Mouse (Mus musculus) limb, embryonic 15.5 days (tissue): ENCODE measurements around the gene Nup210l. TPM values are rescaled to one million over a fixed set of nuclear protein-coding genes. Genes with fewer than 3 reads are reported as not detected.

Source experiments
- ATAC-seq: fragments of 200-750 bp; cut with Nextera tagmentation; 2 replicates; pipeline ENCODE4 v1.8.0; 2017; ENCODE audit warnings: low read depth, moderate TSS enrichment; ENCODE audit not compliant: insufficient number of reproducible peaks, low FRiP score, low TSS enrichment
- H3K27ac ChIP-seq: fragments of 300-500 bp; sonication (generic); 2 replicates; pipeline ENCODE4 v1.5.1; 2015; ENCODE audit warnings: moderate library complexity, mild to moderate bottlenecking, inconsistent platforms
- H3K27me3 ChIP-seq: fragments of 300-500 bp; sonication (generic); 2 replicates; pipeline ENCODE4 v1.6.1; 2015; ENCODE audit warnings: inconsistent platforms
- H3K36me3 ChIP-seq: fragments of 300-500 bp; sonication (generic); 2 replicates; pipeline ENCODE4 v1.6.1; 2015; ENCODE audit warnings: inconsistent platforms
- H3K4me1 ChIP-seq: fragments of 300-500 bp; sonication (generic); 2 replicates; pipeline ENCODE4 v1.6.1; 2015; ENCODE audit warnings: inconsistent platforms
- H3K4me2 ChIP-seq: fragments of 300-500 bp; sonication (generic); 2 replicates; pipeline ENCODE4 v1.6.1; 2015; ENCODE audit warnings: mild to moderate bottlenecking, inconsistent platforms
- H3K4me3 ChIP-seq: fragments of 300-500 bp; sonication (generic); 2 replicates; pipeline ENCODE4 v1.5.1; 2015; ENCODE audit warnings: mild to moderate bottlenecking, inconsistent platforms
- H3K9ac ChIP-seq: fragments of 300-500 bp; sonication (generic); 2 replicates; pipeline ENCODE4 v1.6.1; 2015; ENCODE audit warnings: inconsistent platforms
- H3K9me3 ChIP-seq: fragments of 300-500 bp; sonication (generic); 2 replicates; pipeline ENCODE4 v1.6.1; 2016; ENCODE audit warnings: inconsistent platforms
- WGBS: fragments of 180-500 bp; shearing (Covaris S2); methylation state at CpG from one replicate; pipeline ENCODE4 v1.1.7; 2015; 5-methylcytosine and 5-hydroxymethylcytosine counted together
- polyA plus RNA-seq: library from polyadenylated mRNA; unstranded; fragments of >200 nt; fragmentation: Nextera tagmentation; extraction: Ambion mirVana; gene quantifications from 2 replicates; pipeline ENCODE4 v1.2.1, GENCODE M21; 2015

Gene Nup210l
- polyA plus RNA-seq, 1 experiment from 2014 or later: 0.28 TPM

- Histone ChIP-seq H3K36me3 (no peaks in the 10 kb centered on the region), H3K4me2 (no peak overlapping the region), H3K9me3 (no peaks in the 10 kb centered on the region), H3K27me3 (no peaks in the 10 kb centered on the region), H3K4me3 (no peak overlapping the region), H3K9ac (no peak overlapping the region), H3K27ac (no peak overlapping the region), H3K4me1 (no peaks in the 10 kb centered on the region)
- ATAC-seq: no peak
- WGBS: 86% methylated on average over 1 of the region's 1 CpGs
Observed at GRCm38 (mm10) chr3:90133331-90133730, 29.4 kb downstream of the Nup210l start.

DNA sequence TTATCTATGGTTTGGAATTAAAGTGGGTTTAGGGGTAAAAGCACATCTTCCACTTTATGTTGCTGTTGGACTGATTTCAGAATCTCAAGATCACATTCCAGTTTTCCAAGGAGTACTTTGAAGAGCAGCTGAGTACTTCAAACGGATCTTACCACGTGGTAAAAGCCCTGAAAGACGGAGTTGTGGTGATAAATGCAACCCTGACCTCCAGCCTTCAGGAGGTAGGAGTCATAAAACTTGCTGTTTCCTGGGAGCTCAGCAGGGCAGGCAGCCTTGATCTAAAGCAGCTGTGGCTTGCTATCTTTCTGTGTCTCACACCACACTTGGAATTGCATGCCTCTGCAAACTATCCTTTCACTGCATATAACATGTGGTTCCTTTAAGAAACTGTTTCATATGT, 30.6 kb downstream of the Nup210l start:
- no peak overlapping the region for H3K4me3 ChIP-seq
- 15% methylated on average over 3 of the region's 3 CpGs for WGBS
- no peaks in the 10 kb centered on the region for H3K4me1 ChIP-seq
- H3K9ac ChIP-seq: no peak overlapping the region
- no peak for ATAC-seq
- H3K9me3 ChIP-seq: no peaks in the 10 kb centered on the region
- no peaks in the 10 kb centered on the region for H3K27me3 ChIP-seq
- no peak overlapping the region for H3K27ac ChIP-seq
- H3K4me2 ChIP-seq: no peak overlapping the region
- no peaks in the 10 kb centered on the region for H3K36me3 ChIP-seq

DNA sequence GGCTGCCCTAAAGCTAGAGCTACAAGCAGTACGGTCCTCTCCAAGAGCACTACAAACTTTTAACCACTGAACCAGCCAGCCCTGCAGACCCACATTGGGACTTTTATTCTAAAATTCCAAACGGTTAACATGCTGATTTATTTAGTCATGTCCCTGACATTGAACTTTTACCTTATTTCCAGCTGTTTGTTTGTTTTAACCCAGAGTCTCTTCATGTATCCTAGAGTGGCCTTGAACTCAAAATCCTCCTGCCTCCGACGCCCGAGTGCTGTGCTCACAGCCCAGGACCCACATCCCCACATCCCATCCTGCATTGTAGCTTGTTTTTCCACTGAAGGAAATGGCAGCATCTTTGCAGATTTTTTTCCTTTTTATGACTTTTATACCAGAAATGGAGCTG, 31.1 kb downstream of the Nup210l start:
- H3K9ac ChIP-seq: no peak overlapping the region
- ATAC-seq: no peak
- H3K27ac ChIP-seq: no peak overlapping the region
- H3K4me2 ChIP-seq: no peak overlapping the region
- H3K4me3 ChIP-seq: no peak overlapping the region
- no peaks in the 10 kb centered on the region for H3K9me3 ChIP-seq
- H3K36me3 ChIP-seq: no peaks in the 10 kb centered on the region
- H3K27me3 ChIP-seq: no peaks in the 10 kb centered on the region
- WGBS: 60% methylated on average over 5 of the region's 5 CpGs
- no peaks in the 10 kb centered on the region for H3K4me1 ChIP-seq

DNA sequence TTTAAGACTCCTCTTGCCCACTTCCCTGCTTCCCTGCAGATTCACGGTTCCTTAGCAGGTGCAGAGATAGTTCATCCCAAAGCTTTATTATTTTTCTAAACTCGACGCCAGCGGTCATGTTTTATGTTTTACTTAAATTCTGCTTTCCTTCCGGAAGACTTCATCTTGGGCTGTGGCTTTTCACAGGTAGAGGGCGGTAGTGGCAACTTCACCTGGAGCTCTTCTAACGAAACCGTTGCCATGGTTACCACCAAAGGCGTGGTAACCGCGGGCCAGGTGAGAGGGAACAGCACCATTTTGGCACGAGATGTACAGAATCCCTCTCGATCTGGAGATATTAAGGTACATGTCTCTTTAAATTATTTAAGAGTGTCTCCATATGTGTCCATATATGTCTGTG, 32.7 kb downstream of the Nup210l start:
- Histone ChIP-seq H3K36me3 (no peaks in the 10 kb centered on the region), H3K4me1 (no peaks in the 10 kb centered on the region), H3K27me3 (no peaks in the 10 kb centered on the region), H3K9ac (no peak overlapping the region), H3K27ac (no peak overlapping the region), H3K4me3 (no peak overlapping the region), H3K9me3 (no peaks in the 10 kb centered on the region), H3K4me2 (no peak overlapping the region)
- 38% methylated on average over 13 of the region's 13 CpGs for WGBS
- no peak for ATAC-seq

- Histone ChIP-seq H3K4me3 (no peak overlapping the region), H3K9me3 (no peaks in the 10 kb centered on the region), H3K27me3 (no peaks in the 10 kb centered on the region), H3K36me3 (no peaks in the 10 kb centered on the region), H3K9ac (no peak overlapping the region), H3K27ac (no peak overlapping the region), H3K4me1 (no peaks in the 10 kb centered on the region), H3K4me2 (no peak overlapping the region)
- 100% methylated on average over 1 of the region's 1 CpGs for WGBS
- no peak for ATAC-seq
Observed at GRCm38 (mm10) chr3:90137606-90138005, 33.7 kb downstream of the Nup210l start.

DNA sequence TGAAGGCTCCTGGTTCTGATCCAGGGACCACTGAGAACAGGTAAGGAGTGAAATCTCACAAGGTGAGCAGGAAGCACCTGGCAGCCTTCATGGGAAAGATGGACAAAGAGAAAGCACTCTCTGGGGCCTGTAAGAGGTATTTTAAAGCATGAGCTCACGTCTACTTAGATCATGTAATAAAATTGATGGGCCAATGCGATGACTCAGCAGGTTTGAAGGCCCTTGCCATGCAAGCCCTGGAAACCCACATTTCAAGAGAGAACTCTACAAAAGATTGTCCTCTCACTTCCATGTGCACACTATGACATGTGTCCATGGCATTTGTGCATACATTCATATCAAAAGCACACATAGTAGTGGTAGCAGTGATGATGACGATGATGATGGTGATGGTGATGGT, 36.0 kb downstream of the Nup210l start:
- no peak overlapping the region for H3K27ac ChIP-seq
- WGBS: 84% methylated on average over 3 of the region's 3 CpGs
- H3K4me3 ChIP-seq: no peak overlapping the region
- H3K36me3 ChIP-seq: no peaks in the 10 kb centered on the region
- H3K27me3 ChIP-seq: no peaks in the 10 kb centered on the region
- H3K4me1 ChIP-seq: no peaks in the 10 kb centered on the region
- no peaks in the 10 kb centered on the region for H3K9me3 ChIP-seq
- no peak for ATAC-seq
- H3K9ac ChIP-seq: no peak overlapping the region
- H3K4me2 ChIP-seq: no peak overlapping the region

DNA sequence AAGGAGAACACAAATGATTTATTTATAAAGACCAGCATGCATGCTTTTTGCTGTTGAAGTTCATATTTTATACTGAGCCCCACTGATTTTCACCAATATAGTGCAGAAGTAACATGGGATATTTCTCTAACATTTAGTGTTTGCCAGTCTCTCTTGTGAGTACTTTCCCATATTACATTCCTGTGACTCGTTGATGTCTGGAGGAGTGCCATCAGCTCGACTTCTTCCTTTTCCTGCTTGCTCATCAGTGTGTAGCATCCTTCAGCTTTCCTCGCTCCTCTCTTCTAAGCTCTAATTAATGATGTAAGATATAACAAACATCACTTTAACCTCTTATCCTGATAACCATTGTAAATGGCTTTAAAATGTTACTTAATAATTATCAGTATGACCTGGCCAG, 41.5 kb downstream of the Nup210l start:
- Histone ChIP-seq H3K4me2 (no peak overlapping the region), H3K4me1 (no peaks in the 10 kb centered on the region), H3K9me3 (no peaks in the 10 kb centered on the region), H3K4me3 (no peak overlapping the region), H3K9ac (no peak overlapping the region), H3K36me3 (no peaks in the 10 kb centered on the region), H3K27ac (no peak overlapping the region), H3K27me3 (no peaks in the 10 kb centered on the region)
- WGBS: 65% methylated on average over 3 of the region's 3 CpGs
- no peak for ATAC-seq

DNA sequence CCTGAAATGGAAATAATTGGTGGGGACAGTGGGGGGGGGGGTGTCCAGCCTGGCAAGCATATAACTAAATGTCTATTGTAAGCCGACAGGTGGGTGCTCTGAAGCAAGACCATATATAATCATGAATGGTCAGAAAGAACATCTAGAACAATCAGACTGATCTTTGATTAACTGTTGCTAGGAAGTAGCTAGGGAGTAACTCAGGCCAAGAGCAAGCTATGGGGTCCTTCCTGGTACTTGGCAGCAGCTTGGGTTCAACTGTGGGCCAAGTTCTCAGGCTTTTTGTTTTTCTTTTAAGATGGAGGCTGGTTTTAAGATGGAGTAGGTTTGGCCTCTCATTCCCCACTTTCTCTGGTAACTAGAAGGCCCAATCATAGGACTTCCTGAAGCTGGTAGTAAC, 42.7 kb downstream of the Nup210l start:
- Histone ChIP-seq H3K9ac (no peak overlapping the region), H3K9me3 (no peaks in the 10 kb centered on the region), H3K36me3 (no peaks in the 10 kb centered on the region), H3K4me3 (no peak overlapping the region), H3K27ac (no peak overlapping the region), H3K27me3 (no peaks in the 10 kb centered on the region), H3K4me1 (no peaks in the 10 kb centered on the region), H3K4me2 (no peak overlapping the region)
- 100% methylated on average over 1 of the region's 1 CpGs for WGBS
- no peak for ATAC-seq

DNA sequence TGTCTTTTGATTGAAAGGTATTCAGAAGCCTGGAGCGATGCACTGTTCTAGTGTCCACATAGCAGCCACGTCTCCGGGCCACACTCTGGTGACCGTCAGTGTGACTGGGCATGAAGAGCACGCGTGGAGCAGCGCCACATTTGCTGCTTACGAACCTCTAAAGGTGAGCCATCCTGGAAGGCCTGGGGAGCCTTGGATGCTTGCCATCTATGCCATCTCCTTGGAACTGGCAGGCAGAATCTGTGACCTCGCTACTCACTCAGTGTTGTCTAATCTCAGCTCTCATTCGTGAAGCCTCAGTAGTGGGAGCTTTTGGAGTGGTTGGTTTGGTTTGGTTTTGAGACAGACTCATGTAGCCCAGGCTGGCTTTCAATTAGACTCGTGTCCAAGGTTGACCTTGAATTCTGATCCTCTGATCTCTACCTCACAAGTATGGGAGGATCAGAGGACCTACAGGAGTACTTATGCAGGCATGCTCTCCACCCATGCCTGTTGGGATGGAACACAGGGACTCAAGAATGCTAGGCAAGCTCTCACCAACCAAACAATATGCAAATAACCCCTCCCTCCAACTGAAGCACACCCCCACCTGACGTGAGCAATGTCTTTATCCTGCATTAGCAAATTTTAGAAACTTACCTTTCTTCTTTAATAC, 47.3 kb downstream of the Nup210l start:
- Histone ChIP-seq H3K4me3 (no peak overlapping the region), H3K4me1 (no peaks in the 10 kb centered on the region), H3K36me3 (no peaks in the 10 kb centered on the region), H3K27me3 (no peaks in the 10 kb centered on the region), H3K9me3 (no peaks in the 10 kb centered on the region), H3K9ac (no peak overlapping the region), H3K4me2 (no peak overlapping the region), H3K27ac (no peak overlapping the region)
- 88% methylated on average over 12 of the region's 12 CpGs for WGBS
- no peak for ATAC-seq

DNA sequence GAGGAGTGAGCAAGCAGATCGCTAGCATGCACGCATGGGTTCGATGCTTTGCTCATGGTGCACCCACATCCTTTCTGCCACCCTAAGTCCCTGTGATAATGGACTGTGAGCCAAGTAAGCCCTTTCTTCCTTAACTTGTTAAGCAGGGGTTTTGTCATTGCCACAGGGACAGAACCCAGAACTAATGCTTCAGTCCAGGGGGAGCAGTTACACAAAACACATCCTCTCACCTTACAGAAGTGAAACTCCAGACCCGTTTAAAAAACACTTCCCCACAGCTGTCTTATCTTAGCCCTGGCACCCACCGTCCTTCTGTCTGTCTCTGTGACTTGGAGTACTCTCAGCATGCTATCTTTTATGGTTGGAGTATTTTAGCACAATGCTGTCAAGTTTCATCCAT, 52.1 kb downstream of the Nup210l start:
- Histone ChIP-seq H3K4me1 (no peaks in the 10 kb centered on the region), H3K27ac (no peak overlapping the region), H3K27me3 (no peaks in the 10 kb centered on the region), H3K9ac (no peak overlapping the region), H3K4me2 (no peak overlapping the region), H3K9me3 (no peaks in the 10 kb centered on the region), H3K4me3 (no peak overlapping the region), H3K36me3 (no peaks in the 10 kb centered on the region)
- ATAC-seq: no peak
- WGBS: 65% methylated on average over 5 of the region's 5 CpGs

- H3K9me3 ChIP-seq: no peaks in the 10 kb centered on the region
- no peaks in the 10 kb centered on the region for H3K27me3 ChIP-seq
- ATAC-seq: no peak
- no peak overlapping the region for H3K4me3 ChIP-seq
- no peak overlapping the region for H3K9ac ChIP-seq
- WGBS: 88% methylated on average over 9 of the region's 9 CpGs
- H3K27ac ChIP-seq: no peak overlapping the region
- H3K36me3 ChIP-seq: no peaks in the 10 kb centered on the region
- no peaks in the 10 kb centered on the region for H3K4me1 ChIP-seq
- H3K4me2 ChIP-seq: no peak overlapping the region
Observed at GRCm38 (mm10) chr3:90159757-90160156, 55.8 kb downstream of the Nup210l start.

DNA sequence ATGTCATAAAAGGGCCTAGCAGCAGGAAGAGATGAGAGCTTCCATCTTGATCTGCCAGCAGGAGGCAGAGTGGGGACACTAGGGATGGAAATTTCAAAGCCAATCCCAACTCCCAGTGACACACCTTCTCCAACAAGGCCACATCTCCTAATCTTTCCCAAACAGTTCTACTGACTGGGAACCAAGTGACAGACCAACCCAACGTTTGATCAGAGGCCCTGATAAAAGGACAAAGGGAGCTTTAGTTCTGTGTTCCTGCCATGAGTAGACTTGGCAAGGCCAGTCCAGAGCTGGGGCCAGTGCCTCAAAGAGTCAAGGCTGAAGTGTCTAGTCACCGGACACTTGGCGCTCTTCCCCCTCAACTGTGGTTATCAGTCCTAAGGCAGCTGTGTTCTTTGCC, 57.6 kb downstream of the Nup210l start:
- ATAC-seq: no peak
- H3K9ac ChIP-seq: no peak overlapping the region
- no peak overlapping the region for H3K27ac ChIP-seq
- H3K36me3 ChIP-seq: no peaks in the 10 kb centered on the region
- H3K9me3 ChIP-seq: no peaks in the 10 kb centered on the region
- WGBS: 79% methylated on average over 3 of the region's 3 CpGs
- H3K4me2 ChIP-seq: no peak overlapping the region
- H3K27me3 ChIP-seq: no peaks in the 10 kb centered on the region
- H3K4me3 ChIP-seq: no peak overlapping the region
- no peaks in the 10 kb centered on the region for H3K4me1 ChIP-seq

GRCm38 (mm10) chr3:90179566-90179965, 75.6 kb downstream of the Nup210l start:
- no peaks in the 10 kb centered on the region for H3K4me1 ChIP-seq
- WGBS: 69% methylated on average over 3 of the region's 3 CpGs
- H3K9ac ChIP-seq: no peak overlapping the region
- ATAC-seq: no peak
- H3K27ac ChIP-seq: no peak overlapping the region
- no peaks in the 10 kb centered on the region for H3K36me3 ChIP-seq
- H3K4me3 ChIP-seq: no peak overlapping the region
- H3K9me3 ChIP-seq: no peaks in the 10 kb centered on the region
- H3K4me2 ChIP-seq: no peak overlapping the region
- no peaks in the 10 kb centered on the region for H3K27me3 ChIP-seq
